Mouse (Mus musculus) heart, adult 8-10 months (tissue): Measurements from ENCODE around the gene Pde7b. TPM values are rescaled to one million over a fixed set of nuclear protein-coding genes. Genes with fewer than 3 reads are reported as not detected.

Experiments
- DNase-seq: peaks from one replicate; pipeline ENCODE4 v3.0.0; 2022; ENCODE audit warnings: low spot score
- total RNA-seq, 4 experiments: library from RNA; stranded (reverse); gene quantifications; 2 replicates each; pipeline ENCODE4 v1.2.4; 2022

Gene Pde7b
- total RNA-seq, 4 experiments from 2014 or later = 52.7 to 61.4 (median 57.3) TPM

DNA sequence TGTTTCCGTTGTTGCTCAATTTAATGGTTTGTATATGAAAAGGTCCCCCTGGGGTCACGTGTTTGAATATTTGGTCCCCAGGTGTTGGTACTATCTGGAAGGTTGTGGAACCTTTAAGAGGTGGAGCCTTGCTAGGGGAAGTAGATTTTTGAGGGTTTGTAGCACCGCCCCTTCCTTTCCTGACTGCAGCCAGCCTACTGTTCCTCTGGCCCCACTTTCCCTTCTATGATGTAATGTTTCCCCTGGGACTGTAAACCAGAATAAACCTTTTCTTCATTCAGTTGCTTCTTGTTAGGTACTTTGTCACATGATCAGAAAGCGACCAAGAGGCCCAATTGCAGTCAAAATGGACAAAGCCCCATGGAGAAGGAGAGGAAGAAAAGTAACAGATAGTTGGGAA is 229.8 kb downstream of the Pde7b start:
- DNase-seq = no peak

DNA sequence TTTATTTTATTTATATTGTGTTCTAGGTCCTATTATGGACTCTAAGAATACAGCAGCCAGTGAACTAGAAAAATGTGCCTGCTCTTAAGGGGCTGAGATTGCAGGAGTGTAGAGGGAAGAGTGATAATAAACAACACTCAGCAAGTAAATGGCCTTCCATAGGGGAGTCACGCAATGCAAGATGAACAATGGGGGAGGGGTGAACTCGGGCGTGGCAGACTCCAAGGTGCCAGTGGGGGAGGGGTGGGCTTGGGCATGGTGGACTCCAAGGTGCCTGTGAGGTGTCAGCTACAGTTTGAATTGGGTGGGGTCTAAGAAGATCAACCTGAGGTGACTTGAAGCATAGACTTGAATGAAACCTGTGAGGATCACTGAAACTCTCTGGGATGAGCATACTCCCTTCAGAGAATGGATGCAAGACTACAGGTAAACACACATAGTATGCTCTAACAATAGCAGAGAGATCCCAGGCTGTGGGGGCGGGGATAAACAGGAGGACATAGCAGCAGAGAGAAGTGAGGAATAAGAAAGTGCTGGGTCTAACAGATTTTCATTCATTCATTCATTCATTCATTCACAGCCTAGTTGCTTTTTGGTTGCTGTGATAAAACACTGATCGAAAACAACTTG is 230.9 kb downstream of the Pde7b start:
- no peak for DNase-seq

DNA sequence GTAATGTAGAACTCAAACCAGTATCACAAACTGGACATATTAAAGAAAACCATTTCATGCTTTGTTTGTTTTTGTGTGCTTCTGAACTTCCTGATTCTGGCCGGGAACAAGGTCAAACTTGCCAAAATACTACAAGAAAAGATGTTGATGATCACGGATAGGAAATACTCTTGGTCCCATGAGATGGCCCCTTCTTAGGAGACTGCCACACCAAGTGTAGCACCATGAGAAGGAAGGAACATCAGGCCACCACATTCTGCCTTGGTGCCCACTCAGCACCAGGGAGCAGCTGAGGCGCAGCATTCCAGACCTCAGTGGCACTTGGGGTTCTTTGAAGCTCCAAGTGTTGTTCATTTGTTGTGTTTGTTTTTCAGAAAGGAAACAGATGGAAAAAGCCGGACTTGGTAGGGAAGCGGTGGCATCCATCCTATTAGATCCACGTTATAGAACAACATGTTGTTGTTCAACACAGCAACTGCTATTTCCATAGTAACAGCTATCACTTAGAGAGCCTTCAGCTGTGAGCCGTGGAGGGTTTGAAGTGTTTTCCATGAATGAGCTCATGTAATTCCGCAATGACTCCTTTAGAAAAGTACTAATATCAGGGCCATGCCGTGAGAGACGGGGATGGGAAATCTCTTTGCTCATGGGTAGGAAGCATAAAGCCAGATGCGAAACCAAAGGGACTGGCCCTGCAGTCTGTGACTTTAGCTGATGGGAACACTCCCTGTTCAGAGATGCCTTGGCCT is 232.5 kb downstream of the Pde7b start:
- peak; percentile 42 for DNase-seq

DNA sequence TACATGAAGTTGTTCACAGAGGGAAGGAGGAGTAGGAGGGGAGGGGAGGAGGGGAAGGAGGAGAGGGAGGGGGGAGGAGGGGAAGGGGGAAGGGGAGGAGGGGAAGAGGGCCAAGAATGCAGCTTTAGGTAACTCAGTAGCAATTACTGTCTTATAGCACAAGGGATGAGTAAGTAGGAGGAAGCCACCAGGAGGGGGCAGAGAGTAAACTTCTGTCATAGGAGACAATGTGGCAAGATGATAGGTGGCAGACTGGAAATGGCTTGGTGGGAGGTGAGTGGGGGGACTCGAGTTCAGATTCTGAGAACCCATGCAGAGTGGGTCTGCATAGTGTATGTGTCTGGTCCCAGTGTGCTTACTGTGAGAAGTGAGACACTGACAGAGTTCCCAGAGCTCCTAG is 234.1 kb downstream of the Pde7b start:
- no peak for DNase-seq

DNA sequence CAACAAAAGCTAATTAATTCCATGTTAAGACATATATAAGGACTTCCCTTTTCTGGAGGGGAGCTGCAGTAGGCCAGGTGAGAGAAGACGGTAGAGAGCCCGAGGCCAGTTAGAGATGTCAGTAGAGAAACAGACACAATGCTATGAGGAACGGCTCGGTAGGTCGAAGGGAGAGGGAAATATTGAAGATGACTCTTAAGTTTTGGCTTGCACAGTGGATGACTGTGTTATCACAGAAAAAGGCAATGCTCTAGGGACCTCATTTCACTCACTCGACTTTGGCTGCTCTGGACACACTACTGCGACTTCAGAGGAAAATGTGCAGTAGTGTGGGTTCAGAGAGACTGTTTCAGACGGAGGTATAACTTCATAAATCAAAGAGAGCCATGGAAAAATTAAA is 234.6 kb downstream of the Pde7b start:
- DNase-seq = no peak

DNA sequence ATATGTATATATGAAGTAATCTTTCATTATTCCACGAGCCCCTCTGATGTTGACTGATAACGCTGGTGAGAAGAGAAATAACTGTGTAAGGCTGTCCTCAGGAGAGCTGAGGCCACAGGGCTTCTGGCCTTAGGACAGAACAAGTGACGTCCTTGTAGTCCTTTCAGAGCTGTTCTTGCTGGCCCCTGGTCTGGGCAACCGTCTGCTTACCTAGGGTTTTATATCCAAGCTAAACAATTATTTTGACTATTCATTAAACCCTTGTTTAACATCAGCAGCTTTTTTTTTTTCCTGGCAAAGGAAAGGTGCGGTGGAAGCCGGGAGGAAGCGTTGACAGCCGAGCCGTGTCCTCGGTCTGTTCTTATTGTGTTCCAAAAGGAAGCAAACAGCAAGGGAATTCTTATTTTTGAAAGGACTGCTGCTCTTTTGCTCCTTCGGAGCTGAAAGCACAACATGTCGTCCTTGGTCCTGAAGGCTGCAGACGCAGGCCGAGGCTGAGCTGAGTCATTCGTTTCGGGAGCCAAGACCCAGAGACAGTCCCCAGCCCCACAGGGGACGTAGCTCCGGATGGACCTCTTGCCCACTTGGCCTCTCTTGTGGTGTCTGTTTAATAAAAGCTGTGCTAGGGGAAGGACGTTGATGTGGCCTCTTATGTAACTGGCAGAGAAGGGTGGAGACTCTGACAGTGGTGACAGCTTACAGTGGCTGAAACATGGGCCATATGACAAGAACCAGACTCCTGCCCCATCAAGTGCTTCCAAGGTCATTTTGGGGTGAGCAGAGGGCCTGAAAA is 238.2 kb downstream of the Pde7b start:
- DNase-seq = peak; percentile 94

DNA sequence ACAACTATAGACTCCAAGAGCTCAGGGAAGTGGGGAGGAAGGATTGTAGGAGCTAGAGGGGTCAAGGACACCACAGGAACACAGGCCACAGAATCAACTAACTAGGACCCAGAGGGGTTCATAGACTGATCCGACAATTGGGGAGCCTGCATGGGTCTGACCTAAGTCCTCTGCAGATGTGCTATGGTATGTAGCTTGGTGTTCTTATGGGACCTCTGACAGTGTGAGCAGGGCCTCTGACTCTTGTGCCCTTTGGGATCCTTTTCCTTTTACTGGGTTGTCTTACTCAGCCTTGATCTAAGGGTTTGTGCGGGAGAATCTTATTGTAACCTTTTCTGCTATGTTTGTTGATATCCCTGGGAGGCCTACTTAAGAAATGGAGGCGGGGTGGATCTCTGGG is 239.1 kb downstream of the Pde7b start:
- no peak for DNase-seq

DNA sequence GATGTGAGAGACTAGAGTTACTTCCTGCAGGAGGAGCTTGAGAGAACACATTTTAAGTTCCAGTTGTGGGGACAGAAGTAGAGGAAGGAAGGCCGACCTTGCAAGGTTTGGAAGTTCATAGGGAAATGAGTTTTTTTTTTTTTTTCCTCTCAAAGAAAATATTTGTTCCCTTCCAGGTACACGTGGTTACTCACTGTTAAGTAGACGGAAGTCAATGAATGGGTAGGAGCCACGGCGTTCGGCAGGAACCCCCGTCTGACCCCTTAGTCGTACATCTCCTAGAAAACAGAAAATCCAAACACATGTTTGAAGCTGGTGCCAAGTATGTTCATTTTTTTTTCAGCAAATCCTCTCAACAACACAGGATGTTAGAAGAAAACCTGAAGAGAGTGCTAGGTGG is 245.4 kb downstream of the Pde7b start:
- no peak for DNase-seq

DNA sequence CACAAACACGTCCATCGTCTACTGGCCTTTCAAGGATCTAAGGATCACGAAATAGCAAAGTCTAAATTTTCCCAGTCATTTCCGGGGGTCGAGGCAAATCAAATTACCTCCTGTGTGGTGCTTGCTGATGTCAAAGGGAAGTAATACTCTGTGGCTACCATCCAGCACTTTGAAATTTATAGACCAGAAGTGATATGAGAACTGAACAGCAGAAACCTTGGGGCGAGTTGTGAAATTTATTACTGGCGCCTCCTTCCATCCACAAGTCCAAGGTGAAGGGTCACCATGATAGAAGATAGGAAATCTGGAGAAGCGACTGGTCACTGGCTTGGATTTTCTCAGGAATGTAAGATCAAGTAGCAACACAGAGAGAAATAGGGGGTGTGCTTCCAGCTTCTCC is 246.4 kb downstream of the Pde7b start:
- no peak for DNase-seq

DNA sequence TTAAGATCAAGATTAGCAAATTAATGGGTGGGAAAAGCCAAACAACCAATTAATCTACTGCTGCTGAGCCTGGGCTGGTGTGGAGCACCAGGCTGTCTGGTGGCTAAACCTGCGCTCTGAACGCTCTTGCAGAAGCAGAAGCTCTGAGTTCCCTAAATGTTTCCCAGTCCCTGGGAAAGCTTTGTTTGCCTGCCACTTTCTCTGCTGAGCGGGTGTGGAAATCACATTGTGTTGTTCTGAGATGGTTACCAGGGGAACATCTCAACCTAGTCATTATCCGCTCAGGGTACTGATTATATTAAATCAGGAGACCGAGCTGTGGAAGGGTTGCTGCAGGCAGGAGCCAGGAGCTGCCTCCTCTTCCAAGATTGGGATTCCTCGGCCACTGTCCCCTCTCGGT is 250.0 kb downstream of the Pde7b start:
- DNase-seq = no peak

DNA sequence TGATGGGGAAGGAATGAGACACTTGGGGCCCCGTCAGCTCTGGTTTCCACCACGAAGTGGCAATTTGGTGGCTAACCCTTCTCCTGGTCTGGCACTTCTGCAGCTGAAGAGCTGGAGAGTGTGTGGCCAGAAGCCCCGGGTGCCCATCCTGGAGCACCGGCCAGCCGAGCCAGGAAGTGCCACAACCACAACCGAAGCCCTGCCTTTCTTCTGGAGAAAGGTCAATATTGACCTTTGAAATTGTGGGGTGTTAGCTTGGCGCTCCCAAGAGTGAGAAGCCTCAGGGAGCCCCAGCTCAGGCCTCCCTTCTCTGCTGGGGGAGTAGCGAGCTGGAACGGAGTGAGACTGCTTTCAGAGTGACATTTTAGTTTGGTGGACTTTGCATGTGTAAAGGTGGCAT is 250.8 kb downstream of the Pde7b start:
- no peak for DNase-seq

DNA sequence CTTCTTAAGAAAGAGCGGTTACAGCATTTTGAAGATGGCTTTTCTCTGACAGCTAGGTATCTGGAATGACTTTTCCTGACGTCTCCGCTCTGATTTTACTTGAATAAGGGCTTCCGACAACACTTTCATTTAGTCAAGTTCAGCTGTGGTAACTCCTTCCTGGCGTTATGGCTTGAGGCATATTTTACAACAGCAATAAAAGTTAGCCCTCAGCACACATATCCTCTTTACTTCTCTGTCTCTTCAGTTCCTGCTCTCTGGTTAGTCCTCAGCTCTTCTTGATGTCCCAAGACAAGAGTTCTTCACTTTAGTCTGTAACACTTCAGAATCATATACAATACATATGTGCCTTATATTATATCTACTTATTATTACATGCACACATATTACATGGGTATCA is 251.4 kb downstream of the Pde7b start:
- no peak for DNase-seq

DNA sequence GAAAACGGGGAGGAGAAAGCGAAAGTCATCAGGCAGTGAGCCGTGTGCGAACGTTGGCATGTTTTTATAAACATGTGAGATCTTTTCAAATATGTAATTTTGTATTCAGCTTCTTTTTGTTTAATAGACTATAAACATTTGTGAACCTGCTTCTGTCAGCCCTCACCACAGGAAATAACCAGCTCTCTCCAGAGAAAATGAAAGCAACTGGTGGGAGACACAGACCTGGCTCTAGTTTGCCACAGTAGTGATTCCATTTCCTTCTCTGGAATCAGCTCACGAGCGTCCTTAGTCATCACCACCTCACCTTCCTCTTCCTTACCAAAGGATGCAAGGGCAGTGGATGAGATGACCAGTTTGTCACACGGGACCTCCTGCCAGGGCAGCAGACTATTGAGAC is 252.9 kb downstream of the Pde7b start:
- no peak for DNase-seq

DNA sequence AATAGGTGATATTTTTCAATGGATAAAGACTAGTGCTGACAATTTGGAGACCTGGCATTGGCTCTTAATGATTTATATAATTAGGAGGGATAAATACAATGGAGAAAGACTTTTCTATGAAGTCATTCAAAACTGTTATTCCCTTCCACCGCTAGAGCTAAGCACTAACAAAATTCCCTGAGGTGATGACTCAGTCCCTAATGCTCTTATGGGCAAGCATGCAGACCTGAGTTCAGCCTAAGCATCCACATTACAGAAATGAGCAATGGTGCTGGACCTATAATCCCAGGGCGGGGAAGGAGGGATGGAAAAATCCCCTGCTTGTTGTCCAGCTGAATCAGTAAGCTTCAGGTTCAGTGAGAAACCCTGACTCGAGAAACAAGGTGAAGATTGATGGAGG is 260.2 kb downstream of the Pde7b start:
- DNase-seq = no peak

DNA sequence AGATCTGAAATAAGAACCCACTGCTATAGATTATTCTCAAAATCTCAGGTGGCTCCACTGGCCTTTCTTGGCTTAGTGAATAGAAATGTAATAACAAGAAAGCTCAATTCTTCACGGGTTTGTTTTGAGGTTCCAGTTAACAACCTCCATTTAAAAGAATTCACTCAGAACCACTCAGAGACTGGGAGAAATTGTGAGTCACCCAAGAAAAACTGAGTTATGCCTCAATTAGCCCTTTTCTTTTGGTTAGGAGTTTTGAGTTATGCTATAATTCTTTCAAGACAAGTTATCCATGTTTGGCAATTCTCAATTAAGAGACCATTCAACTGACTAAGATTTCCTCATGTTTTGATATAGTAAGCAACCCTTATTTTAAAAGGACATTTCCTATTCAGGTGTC is 260.9 kb downstream of the Pde7b start:
- DNase-seq = no peak

DNA sequence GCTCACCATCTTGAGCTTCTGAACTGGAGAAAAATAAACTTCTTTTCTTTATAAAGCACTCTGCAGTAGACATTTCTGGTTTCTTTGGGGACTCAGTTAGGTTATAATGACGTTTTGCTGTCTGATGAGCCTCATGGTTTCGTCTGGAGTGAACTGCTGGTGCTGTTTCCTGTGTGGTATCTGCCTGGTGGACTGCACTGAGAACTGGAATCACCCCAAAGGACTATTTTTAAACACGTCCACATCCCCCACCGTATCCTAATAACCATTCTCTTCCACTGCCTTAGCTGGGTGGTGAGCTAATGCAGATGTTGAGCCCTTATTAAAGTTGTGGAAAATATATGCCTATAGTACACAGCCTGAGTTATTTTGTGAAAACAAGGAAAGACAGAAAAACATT is 262.3 kb downstream of the Pde7b start:
- DNase-seq = no peak

DNA sequence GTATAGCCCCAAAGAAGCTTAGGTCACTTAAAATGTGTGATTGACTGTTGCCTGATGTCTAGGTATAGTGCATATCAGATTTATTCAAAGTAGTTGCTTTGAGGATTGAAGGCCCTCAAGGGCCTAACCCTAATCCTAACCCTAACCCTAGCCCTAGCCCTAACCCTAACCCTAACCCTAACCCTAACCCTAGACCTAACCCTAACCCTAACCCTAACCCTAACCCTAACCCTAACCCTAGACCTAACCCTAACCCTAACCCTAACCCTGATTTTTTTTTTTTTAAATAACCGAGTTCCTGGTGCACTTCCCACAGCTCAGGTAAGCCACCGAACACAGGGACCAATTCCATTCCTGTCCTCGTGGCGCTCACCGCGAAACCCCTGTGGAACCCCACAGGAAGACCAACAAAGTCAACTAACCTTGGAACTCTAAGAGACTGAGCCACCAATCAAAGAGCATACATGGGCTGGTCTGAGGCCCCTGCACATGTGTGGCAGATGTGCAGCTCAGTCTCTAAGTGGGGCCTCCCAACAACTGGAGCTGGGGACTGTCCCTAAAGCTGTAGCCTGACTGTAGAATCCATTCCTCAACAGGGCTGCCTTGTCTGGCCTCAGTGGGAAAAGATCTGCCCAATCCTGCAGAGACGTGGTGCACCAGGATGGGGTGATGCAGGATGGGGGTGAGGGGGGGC is 265.1 kb downstream of the Pde7b start:
- no peak for DNase-seq

DNA sequence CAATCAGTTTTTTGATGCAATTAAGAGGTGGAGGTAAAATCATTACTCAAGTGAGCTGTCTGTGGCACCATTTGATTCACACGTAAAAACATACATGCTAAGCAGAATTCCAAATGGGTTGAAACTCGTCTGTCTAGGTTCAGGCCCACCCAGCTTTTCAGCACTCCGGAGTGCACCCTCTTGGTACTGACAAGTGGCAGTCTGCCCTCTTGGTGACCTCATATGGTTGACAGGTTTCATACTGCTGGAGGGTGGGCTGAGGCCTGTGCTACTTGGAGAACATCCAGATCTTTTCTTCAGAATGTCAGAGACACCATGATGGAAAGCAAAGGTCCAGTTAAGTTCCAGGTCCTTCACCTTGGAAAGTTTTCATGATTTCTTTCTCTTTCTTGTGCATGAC is 265.7 kb downstream of the Pde7b start:
- DNase-seq = no peak

DNA sequence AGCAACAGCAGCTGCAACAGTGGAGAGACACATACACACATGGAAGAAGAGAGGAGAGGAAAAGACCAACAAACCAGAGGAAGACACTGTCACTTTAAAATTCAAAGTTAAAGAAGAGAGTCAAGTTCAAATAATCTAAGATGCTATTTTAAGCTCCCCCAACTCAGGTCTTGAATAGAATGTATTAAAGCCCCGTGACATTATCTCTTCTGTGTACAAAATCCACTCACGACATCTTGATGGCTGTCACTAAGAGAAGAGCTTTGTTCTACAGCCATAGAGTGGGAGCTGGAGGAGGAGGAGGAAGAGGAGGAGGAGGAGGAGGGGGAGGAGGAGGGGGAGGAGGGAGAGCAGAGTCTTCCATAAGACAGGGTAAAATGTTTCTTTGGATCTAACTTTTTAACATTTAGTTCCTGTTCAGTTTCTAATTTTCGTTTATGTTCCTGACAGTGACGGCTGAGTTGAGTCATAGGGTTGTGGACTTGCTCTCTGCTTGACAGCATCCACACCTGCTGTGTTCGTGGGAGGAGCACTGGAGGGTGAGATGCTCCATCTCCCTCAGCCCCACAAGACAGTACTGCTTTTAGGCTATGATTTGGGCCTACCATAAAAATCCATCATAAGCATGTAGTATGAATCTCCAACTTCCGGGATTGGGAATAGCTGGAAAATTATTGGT is 270.4 kb downstream of the Pde7b start:
- DNase-seq = no peak

DNA sequence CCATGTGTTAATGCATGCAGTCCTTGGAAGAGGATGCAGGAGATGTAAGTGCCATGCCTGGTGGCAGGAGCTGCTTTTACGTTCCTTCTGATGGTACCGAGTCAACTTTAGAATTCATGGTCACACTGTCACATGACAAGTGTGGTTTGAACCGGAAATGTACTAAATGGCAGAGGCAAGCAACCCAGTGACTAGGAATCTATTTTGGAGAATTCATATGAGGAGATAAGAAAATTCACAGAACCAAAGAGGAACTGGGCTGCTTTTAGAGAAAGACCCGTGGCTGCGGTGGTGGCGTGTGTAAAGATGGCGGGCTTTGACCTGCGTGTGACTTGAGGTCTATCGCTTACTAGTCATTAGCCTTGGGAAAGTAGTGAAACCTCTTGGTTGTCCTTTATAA is 287.4 kb downstream of the Pde7b start:
- no peak for DNase-seq

DNA sequence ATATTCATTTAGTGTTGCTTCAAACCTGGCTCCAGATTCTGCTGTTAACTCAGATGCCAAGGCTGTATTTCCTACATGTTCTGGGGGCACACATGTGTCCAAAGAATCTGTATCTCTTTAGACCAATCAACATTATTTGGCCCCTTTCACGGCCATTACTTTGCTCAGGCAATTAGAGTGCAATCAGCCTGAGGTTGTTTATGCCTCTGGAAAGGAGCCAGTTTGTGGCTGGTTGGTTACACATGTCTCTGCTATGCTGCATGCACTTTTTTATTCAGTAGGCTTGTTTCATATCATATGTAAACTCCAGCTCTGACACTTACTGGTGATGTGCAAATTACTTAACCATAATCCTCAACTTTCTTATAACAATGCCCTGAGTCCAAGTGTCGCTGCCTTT is 287.9 kb downstream of the Pde7b start:
- DNase-seq = no peak

DNA sequence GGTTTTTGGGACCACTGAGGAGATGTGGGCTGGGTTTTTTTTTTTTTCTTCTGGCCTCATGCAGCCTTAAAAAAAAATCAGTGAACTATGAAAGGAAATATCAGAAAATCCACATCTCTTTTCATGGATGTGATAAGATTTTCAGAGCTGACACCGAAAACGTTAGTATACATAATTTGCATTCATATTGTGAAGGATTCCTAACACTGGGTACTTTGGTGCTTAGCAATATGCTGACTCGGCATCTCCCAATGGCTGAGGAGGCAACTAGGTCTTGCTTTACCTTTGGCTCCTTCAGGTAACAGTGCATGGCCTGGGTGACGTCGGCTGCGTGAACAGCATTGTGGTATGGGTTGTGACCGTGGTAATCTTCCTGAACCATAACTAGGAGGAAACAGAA is 289.0 kb downstream of the Pde7b start:
- DNase-seq = no peak
